Mouse (Mus musculus) layer of hippocampus, postnatal 25 days (tissue): Measurements from ENCODE around the gene Tac2. TPM values are rescaled to one million over a fixed set of nuclear protein-coding genes. Genes with fewer than 3 reads are reported as not detected.

Experiments used
- DNase-seq, 2 experiments: peaks; one replicate each; pipeline ENCODE4 v3.0.0; 2022; ENCODE audit warnings: mixed read lengths in 2 of 2, low spot score in 1 of 2; ENCODE audit errors: extremely low spot score in 1 of 2
- total RNA-seq, 2 experiments: library from RNA; stranded (reverse); gene quantifications; 2 replicates each; pipeline ENCODE4 v1.2.3; 2021

The Tac2 gene
- total RNA-seq: 1 to 10 TPM; 4.2 to 5.0 TPM

GRCm38 (mm10) chr10:127724178-127724577 lies at the start of gene Tac2:
Gene Tac2 (plus strand): TSS chr10:127724478.
- no peak for DNase-seq

- peak; percentile 50 to 79 for DNase-seq
These were observed 49.3 kb upstream of the Tac2 start for GRCm38 (mm10) chr10:127674794-127675522.

- no peak for DNase-seq
These were observed 48.3 kb upstream of the Tac2 start for GRCm38 (mm10) chr10:127675859-127676398.

DNA sequence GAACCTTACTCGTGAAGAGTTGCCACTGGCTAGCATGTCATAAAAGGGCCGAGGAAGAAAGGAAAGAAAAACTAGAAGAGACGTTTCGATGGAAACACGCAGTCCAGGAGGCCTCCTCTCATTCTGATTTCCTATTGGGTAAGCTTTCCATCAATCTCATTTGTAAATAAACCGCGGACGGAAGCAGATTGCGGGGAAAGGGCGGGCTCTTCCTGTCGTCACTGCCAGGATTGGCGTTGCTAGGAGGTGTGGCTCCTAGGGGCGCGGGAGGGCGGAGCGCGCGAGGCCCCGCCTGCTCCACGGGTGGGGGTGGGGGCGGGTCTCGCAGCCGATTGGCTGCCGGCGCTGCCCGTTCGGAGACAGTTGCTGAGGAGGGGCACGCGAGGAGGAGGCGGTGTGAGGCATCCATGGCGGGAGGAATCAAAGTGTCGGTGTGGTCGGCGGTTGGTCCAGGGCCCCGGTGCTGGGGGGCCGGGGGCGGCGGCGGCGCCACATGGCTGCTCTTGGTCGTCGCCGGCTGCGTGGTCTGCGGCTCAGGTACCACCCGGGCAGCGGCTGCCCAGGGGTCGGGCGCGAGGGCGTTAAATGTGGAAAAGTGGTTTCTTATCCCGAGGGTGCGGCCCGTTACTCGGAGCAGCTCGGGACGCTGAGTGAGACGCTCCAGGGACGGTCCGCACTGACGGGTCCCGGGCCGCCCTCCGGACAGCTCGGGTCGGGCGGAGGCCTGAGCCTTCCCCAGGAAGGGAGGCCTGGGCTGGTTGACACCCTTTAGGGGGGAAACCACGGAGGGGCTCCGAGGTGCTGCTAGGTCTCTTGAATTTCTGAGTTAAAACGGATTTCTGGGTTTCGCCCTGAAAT lies 47.4 kb upstream of the Tac2 start:
- DNase-seq: peak; percentile 58 to 71

DNA sequence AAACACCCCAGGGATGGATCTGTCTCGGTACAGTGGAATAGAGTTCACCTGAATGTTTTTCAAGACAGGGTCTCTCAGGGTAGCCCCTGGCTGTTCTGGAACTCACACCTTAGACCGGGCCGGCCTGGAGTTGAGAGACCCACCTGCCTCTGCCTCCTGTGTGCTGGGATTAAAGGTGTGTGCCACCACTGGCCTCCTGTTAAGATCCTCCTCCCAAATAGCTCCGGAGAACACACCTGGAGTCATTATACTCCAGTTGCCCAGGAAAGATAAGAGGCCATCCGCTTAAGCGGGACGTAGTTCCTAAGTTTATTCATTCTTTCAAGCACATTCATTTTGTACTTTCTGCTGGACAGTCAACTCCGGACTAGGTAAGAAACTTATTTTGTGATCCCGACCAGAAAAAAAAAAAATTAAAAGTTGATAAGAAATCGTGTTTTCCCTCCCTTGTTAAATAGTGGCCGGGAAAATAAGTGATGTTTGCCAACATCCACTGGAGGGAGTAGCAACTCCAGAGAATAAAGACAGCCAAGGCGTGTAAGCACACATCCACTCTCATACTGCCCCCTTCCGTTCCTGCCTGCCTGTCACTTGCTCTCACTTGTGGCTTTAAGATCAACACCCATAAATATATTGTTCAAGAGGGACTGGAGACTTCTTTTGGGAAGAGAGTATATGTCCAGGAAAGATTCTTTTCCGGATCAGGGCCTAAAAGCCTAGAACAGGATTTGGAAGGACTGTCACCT lies 46.5 kb upstream of the Tac2 start:
- no peak for DNase-seq

DNA sequence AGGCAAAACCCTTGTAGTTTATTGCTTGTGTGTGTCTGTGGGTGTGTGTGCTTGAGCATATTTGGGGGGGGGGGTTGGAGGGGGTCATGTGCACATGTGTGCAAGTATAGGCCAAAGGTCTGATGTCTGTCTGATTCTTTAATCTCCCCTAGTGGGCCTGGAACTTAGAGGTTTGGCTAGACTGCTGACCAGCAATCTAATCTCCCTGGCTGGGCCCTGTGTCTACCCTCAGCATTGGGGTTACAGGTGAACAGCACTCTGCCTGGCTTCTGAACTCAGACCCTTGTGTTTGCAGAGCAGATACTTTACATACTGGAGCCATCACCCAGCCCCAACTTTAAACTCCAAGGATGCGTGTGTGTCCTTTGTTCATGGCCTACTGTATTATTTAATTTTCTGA lies 45.1 kb upstream of the Tac2 start:
- no peak for DNase-seq

- DNase-seq: no peak
These were observed 44.4 kb upstream of the Tac2 start for GRCm38 (mm10) chr10:127679881-127680280.

DNA sequence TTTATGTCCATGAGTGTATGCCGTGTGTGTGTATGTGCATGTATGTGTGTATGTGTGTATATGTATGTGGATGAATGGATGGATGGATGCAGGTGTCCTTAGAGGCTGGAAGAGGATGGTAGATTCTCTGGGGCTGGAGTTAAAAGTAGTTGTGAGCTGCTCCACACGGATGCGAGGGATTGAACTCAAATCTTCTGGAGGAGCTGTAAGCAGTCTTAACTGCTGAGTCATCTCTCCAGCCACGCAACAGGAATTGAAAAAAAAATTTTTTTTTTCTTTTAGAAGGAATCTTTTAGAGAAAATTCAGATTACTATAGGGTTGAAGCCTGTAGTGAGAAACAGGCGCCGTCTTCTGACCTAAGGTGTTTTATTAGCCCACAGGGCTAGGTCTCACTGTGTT lies 41.4 kb upstream of the Tac2 start:
- no peak for DNase-seq

- no peak for DNase-seq
These were observed 33.2 kb upstream of the Tac2 start for GRCm38 (mm10) chr10:127691053-127691452.

- DNase-seq: no peak
These were observed 29.6 kb upstream of the Tac2 start for GRCm38 (mm10) chr10:127694636-127695035.

- no peak for DNase-seq
These were observed 28.5 kb upstream of the Tac2 start for GRCm38 (mm10) chr10:127695775-127696174.

DNA sequence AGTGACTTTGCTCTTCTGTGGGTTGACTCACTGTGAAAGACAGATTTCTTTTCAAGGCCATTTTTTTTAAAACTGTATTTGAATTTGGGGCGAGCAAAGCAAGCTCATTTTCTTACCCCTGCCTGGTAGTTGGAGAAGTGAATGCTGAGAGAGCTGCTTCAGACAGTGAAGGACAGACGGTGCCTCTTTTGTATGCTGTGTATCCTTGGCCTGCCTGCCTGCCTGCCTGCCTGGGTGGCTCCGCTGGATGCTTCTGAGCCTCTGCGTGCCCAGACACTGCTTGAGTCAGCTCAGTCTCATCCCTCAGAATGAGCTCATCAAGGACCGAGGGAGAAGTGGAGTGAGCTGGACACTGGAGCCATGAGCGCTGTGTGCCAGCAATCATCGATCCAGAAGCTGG lies 25.3 kb upstream of the Tac2 start:
- DNase-seq: no peak

DNA sequence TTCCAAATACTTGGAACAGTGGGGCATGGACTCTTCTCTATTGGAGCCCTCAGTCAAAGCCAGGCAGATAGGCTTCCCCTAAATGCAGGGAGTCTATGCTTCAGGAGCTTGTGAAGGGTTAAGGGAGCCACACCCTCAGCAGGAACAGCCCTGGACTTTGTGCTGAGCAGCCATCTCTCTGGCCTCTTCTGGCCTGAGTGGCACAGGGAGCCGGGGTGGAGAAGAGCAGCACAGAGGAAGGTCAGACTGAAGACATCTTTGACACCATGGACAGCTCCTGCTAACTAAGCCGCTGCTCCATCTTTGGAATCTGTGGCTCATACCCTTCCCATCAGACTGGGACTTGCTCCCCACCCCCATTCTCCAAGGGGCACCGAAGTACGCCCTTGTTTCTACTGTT lies 21.0 kb upstream of the Tac2 start:
- DNase-seq: no peak

DNA sequence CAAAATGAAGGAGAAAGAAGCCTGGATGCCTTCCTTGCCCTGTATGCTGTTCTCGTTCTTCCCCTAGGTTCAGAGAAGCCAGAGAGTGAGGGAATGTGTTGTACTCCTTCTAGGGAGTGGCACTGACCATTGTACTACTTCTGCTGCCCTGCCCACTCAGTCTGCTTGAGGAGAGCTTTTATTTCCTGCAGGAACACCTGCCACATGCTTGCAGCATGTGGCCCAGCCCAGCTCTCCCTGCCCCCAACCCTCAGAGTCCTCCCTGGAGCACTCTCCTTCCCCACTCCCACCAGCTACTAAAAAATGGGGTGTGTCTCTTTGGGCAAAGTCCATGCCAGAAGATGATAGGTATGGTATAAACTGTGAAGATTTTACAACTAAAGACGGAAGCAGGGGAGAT lies 20.0 kb upstream of the Tac2 start:
- no peak for DNase-seq

DNA sequence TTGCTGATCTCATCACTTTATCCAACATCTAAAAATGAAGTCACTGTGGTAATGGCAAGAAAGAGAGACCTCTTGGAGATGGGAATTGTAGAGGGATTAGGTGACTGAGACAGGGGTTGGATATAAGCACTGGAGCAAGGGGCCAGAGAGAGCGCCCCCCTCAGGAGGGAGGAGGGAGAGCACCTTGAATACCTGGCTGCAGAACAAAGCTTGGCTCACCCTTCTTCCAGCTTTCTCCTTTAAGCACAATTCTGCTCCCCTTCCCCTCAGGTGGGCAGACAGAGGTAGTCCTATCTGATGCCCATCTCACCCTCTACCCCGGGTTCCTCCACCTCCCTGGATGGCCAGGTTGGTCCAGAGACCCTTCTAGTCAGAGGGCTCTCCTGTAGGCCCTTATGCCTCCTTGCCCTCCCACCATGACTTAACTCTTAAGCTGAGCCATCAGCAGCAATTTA lies 19.5 kb upstream of the Tac2 start, which contains the start of gene Myo1a:
Myo1a (plus strand) TSS at position 405 of the 455 bp plus-strand sequence.
- no peak for DNase-seq

DNA sequence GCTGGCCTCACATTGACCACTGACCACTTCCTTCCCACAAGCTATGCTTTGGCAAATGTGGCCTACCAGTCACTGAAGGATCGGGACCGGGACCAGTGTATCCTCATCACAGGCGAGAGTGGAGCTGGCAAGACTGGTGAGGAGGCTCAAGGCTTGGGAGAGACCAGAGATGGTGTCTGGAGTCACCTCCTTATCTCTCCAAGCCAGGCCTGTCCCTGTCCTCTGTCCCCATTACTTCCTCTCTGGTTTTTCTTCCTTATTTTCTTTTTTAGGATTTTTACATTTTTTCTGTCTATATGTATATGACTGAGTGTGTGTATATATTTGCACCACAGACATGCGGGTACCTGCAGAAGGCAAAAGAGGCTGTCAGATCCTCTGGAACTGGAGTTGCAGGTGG lies 18.5 kb upstream of the Tac2 start:
- DNase-seq: no peak

- no peak for DNase-seq
These were observed 16.6 kb upstream of the Tac2 start for GRCm38 (mm10) chr10:127707721-127708120.

DNA sequence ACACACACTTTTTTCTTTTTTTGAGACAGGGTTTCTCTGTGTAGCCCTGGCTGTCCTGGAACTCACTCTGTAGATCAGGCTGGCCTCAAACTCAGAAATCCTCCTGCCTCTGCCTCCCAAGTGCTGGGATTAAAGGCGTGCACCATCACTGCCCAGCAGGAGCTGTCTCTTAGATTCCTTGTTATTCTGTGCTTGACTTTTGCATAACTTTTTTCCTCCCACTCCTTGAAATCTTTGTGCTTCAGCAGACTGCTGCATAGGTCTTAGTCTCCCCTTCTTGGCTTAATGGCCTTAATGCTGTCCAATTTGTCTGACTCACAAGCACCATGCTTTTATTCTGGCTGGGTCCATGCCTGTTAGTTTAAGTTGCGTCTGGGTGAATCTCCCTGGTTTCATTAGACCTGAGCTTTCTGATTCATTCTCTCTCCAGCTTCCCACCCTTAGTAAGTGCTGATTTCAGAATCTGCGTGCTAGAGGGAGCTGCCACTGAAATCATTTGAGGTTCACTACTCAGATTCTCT lies 15.4 kb upstream of the Tac2 start:
- DNase-seq: no peak

GRCm38 (mm10) chr10:127710331-127710730 lies 13.9 kb upstream of the Tac2 start:
- no peak for DNase-seq

- DNase-seq: no peak
These were observed 11.5 kb upstream of the Tac2 start for GRCm38 (mm10) chr10:127712736-127713135.
